ENCODE assay signal across 18 mouse cellular contexts in the genomic region with DNA sequence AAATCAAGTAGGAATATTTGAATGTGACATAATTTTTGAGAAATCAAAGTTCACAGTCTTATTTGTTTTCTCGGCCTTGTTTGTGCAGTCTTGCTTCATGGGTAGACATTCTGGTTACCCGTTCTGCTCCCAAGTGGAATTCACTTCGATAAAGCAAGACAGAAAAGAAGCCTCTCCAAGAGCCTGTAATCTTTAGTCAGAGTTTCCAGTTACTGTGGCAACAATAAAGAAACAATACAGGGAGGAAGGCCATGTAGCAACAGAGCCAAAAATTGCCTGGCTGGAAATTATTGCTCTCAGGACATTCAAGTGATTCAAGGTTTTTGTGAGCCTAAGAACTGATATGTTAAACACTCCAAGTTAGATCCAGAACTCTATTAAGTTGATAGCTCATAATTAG. TPM values are rescaled to one million over a fixed set of nuclear protein-coding genes. Genes with fewer than 3 reads are reported as not detected.
DNase-seq lines count a peak whose midpoint lies in the region; ATAC-seq and TF ChIP-seq lines count a peak whose summit lies in the region.
"Had no signal": no experiment of that assay in that cellular context is flagged by ENCODE, and none has a peak within 500 bp of the region (broad histone marks: within the 10 kb centered on the region; RNA-seq: fewer than 3 reads in every experiment).

No protein-coding gene starts in this region.

- WGBS in embryonic facial prominence, embryonic 14.5 days = 76% methylated on average over 3 of the region's 3 CpGs
- 92% methylated on average over 3 of the region's 3 CpGs for WGBS in embryonic facial prominence, embryonic 10.5 days
- WGBS in midbrain, postnatal 0 days = 70% methylated on average over 3 of the region's 3 CpGs
- WGBS in midbrain, embryonic 10.5 days = 92% methylated on average over 3 of the region's 3 CpGs
- WGBS in heart, embryonic 15.5 days = 42% methylated on average over 3 of the region's 3 CpGs
- 84% methylated on average over 3 of the region's 3 CpGs for WGBS in hindbrain, embryonic 13.5 days

- no peak overlapping the region for H3K9ac ChIP-seq in embryonic facial prominence, embryonic 14.5 days (ENCODE audit: low read depth, low read length)
- H3K9ac ChIP-seq in midbrain, postnatal 0 days (replicated peaks; ENCODE audit: low read length, poor library complexity, severe bottlenecking) = no peak overlapping the region
- no peak overlapping the region for H3K9ac ChIP-seq in heart, embryonic 15.5 days
- H3K9ac ChIP-seq in hindbrain, embryonic 13.5 days = no peak overlapping the region
- H3K9ac ChIP-seq: forebrain, embryonic 12.5 days; liver, embryonic 13.5 days; midbrain, embryonic 12.5 days; neural tube, embryonic 13.5 days; stomach, embryonic 15.5 days had no signal

- H3K4me3 ChIP-seq in embryonic facial prominence, embryonic 14.5 days (ENCODE audit: low read depth, low read length) = no peak overlapping the region
- no peak overlapping the region for H3K4me3 ChIP-seq in embryonic facial prominence, embryonic 10.5 days
- H3K4me3 ChIP-seq in midbrain, postnatal 0 days (ENCODE audit: low read depth, low read length) = no peak overlapping the region
- no peak overlapping the region for H3K4me3 ChIP-seq in midbrain, embryonic 10.5 days
- H3K4me3 ChIP-seq in heart, embryonic 15.5 days = no peak overlapping the region
- H3K4me3 ChIP-seq in hindbrain, embryonic 13.5 days = no peak overlapping the region
- H3K4me3 ChIP-seq: forebrain, embryonic 12.5 days; liver, embryonic 13.5 days; midbrain, embryonic 12.5 days; neural tube, embryonic 13.5 days; stomach, embryonic 15.5 days had no signal

- no peaks in the 10 kb centered on the region for H3K4me1 ChIP-seq in embryonic facial prominence, embryonic 14.5 days (ENCODE audit: control insufficient read depth, insufficient read depth, low read length)
- H3K4me1 ChIP-seq in embryonic facial prominence, embryonic 10.5 days = no peaks in the 10 kb centered on the region
- H3K4me1 ChIP-seq in midbrain, postnatal 0 days (ENCODE audit: insufficient read depth, low read length) = no peaks in the 10 kb centered on the region
- 0 out of 2 replicates have a peak, but pooled peaks cover under 1% of the 10 kb centered on the region for H3K4me1 ChIP-seq in midbrain, embryonic 10.5 days
- 0 out of 2 replicates have a peak, but pooled peaks cover 3% of the 10 kb centered on the region for H3K4me1 ChIP-seq in heart, embryonic 15.5 days (replicated peaks)
- H3K4me1 ChIP-seq in hindbrain, embryonic 13.5 days (replicated peaks) = 0 out of 2 replicates have a peak, but pooled peaks cover under 1% of the 10 kb centered on the region
- H3K4me1 ChIP-seq: forebrain, embryonic 12.5 days; midbrain, embryonic 12.5 days; neural tube, embryonic 13.5 days; stomach, embryonic 15.5 days had no signal

- peaks cover 23% of the 10 kb centered on the region; the same call in 1 of the 2 replicates for H3K36me3 ChIP-seq in embryonic facial prominence, embryonic 14.5 days (ENCODE audit: control insufficient read depth, insufficient read depth, low read length)
- peaks cover 76% of the 10 kb centered on the region for H3K36me3 ChIP-seq in embryonic facial prominence, embryonic 10.5 days (replicated peaks)
- H3K36me3 ChIP-seq in midbrain, postnatal 0 days (ENCODE audit: insufficient read depth, low read length) = 0 out of 2 replicates have a peak, but pooled peaks cover 3% of the 10 kb centered on the region
- peaks cover 64% of the 10 kb centered on the region for H3K36me3 ChIP-seq in midbrain, embryonic 10.5 days
- no peaks in the 10 kb centered on the region for H3K36me3 ChIP-seq in heart, embryonic 15.5 days
- H3K36me3 ChIP-seq in hindbrain, embryonic 13.5 days = peaks cover 18% of the 10 kb centered on the region
- H3K36me3 ChIP-seq: stomach, embryonic 15.5 days had no signal

- DNase-seq in embryonic facial prominence, embryonic 14.5 days (ENCODE audit: low spot score) = peak; percentile 61
- DNase-seq in embryonic facial prominence, embryonic 10.5 days (ENCODE audit: low spot score) = no peak
- peak; percentile 5 for DNase-seq in midbrain, postnatal 0 days (ENCODE audit: low spot score)
- DNase-seq in midbrain, embryonic 10.5 days (ENCODE audit: low spot score) = no peak
- DNase-seq in lung, postnatal 25 days (ENCODE audit: low spot score) = peak; percentile 63
- no peak for DNase-seq in cerebellum, postnatal 14 days
- DNase-seq: B cell, adult 2 months; cerebellum, adult 9-11 months; kidney, postnatal 25 days; liver, embryonic 13.5 days; right cerebral cortex, postnatal 25 days had no signal

- no peak for ATAC-seq in embryonic facial prominence, embryonic 14.5 days (ENCODE audit: low read depth)
- ATAC-seq in midbrain, postnatal 0 days (ENCODE audit: low FRiP score) = no peak
- ATAC-seq in heart, embryonic 15.5 days (replicated peaks; ENCODE audit: insufficient number of reproducible peaks, insufficient read depth, low FRiP score, low read depth) = no peak
- no peak for ATAC-seq in hindbrain, embryonic 13.5 days (ENCODE audit: low FRiP score)

- no peak overlapping the region for H3K4me2 ChIP-seq in embryonic facial prominence, embryonic 14.5 days (ENCODE audit: low read depth, low read length)
- no peak overlapping the region for H3K4me2 ChIP-seq in midbrain, postnatal 0 days (ENCODE audit: low read depth, low read length, poor library complexity, severe bottlenecking)
- no peak overlapping the region for H3K4me2 ChIP-seq in heart, embryonic 15.5 days
- no peak overlapping the region for H3K4me2 ChIP-seq in hindbrain, embryonic 13.5 days
- H3K4me2 ChIP-seq: forebrain, embryonic 12.5 days; liver, embryonic 13.5 days; midbrain, embryonic 12.5 days; neural tube, embryonic 13.5 days; stomach, embryonic 15.5 days had no signal

- no peaks in the 10 kb centered on the region for H3K9me3 ChIP-seq in embryonic facial prominence, embryonic 14.5 days (ENCODE audit: control insufficient read depth, low read length)
- H3K9me3 ChIP-seq in embryonic facial prominence, embryonic 10.5 days = no peaks in the 10 kb centered on the region
- no peaks in the 10 kb centered on the region for H3K9me3 ChIP-seq in midbrain, postnatal 0 days (ENCODE audit: low read length)
- H3K9me3 ChIP-seq in midbrain, embryonic 10.5 days (replicated peaks) = no peaks in the 10 kb centered on the region
- no peaks in the 10 kb centered on the region for H3K9me3 ChIP-seq in heart, embryonic 15.5 days (replicated peaks)
- no peaks in the 10 kb centered on the region for H3K9me3 ChIP-seq in hindbrain, embryonic 13.5 days
- H3K9me3 ChIP-seq: forebrain, embryonic 12.5 days; liver, embryonic 13.5 days; midbrain, embryonic 12.5 days; neural tube, embryonic 13.5 days; stomach, embryonic 15.5 days had no signal

- no peaks in the 10 kb centered on the region for H3K27me3 ChIP-seq in embryonic facial prominence, embryonic 14.5 days (replicated peaks; ENCODE audit: control insufficient read depth, insufficient read depth, low read length)
- no peaks in the 10 kb centered on the region for H3K27me3 ChIP-seq in embryonic facial prominence, embryonic 10.5 days (replicated peaks; ENCODE audit: low read depth, poor library complexity, severe bottlenecking)
- H3K27me3 ChIP-seq in midbrain, postnatal 0 days (ENCODE audit: insufficient read depth, low read length) = no peaks in the 10 kb centered on the region
- H3K27me3 ChIP-seq in midbrain, embryonic 10.5 days (ENCODE audit: low read depth, poor library complexity, severe bottlenecking) = no peaks in the 10 kb centered on the region
- H3K27me3 ChIP-seq in heart, embryonic 15.5 days = no peaks in the 10 kb centered on the region
- H3K27me3 ChIP-seq in hindbrain, embryonic 13.5 days = no peaks in the 10 kb centered on the region
- H3K27me3 ChIP-seq: forebrain, embryonic 12.5 days; liver, embryonic 13.5 days; neural tube, embryonic 13.5 days; stomach, embryonic 15.5 days had no signal

- TF ChIP-seq CTCF in midbrain, postnatal 0 days (IDR thresholded peaks at IDR 0.05) = no peak

- no peak overlapping the region for H3K27ac ChIP-seq in embryonic facial prominence, embryonic 14.5 days (replicated peaks; ENCODE audit: low read depth, low read length)
- no peak overlapping the region for H3K27ac ChIP-seq in embryonic facial prominence, embryonic 10.5 days (replicated peaks)
- no peak overlapping the region for H3K27ac ChIP-seq in midbrain, postnatal 0 days (ENCODE audit: low read depth, low read length)
- no peak overlapping the region for H3K27ac ChIP-seq in midbrain, embryonic 10.5 days (replicated peaks)
- peak overlapping the region; percentile 37; the same call in 1 of the 2 replicates for H3K27ac ChIP-seq in heart, embryonic 15.5 days
- no peak overlapping the region for H3K27ac ChIP-seq in hindbrain, embryonic 13.5 days
- H3K27ac ChIP-seq: forebrain, embryonic 12.5 days; liver, embryonic 13.5 days; midbrain, embryonic 12.5 days; neural tube, embryonic 13.5 days; stomach, embryonic 15.5 days had no signal

RNA-seq across cellular contexts. Expression of a gene that starts 29.6 kb away (rescaled TPM):
- 38.6 and 48.4 TPM in 2 replicates for polyA plus RNA-seq in embryonic facial prominence, embryonic 14.5 days (2014; fragmentation: Nextera tagmentation; extraction: Ambion mirVana)
- polyA plus RNA-seq in embryonic facial prominence, embryonic 10.5 days (2016; fragmentation: Nextera tagmentation; extraction: Ambion mirVana) = 63.3 and 63.4 TPM in 2 replicates
- total RNA-seq in midbrain, postnatal 0 days (2014; rRNA removed) = 20.7 and 21.7 TPM in 2 replicates
- polyA plus RNA-seq in midbrain, postnatal 0 days (2015; fragmentation: Nextera tagmentation; extraction: Ambion mirVana) = 57.5 and 58.4 TPM in 2 replicates
- 48.4 and 56.4 TPM in 2 replicates for polyA plus RNA-seq in midbrain, embryonic 10.5 days (2016; fragmentation: Nextera tagmentation; extraction: Ambion mirVana)
- 19.8 and 24.6 TPM in 2 replicates for polyA plus RNA-seq in heart, embryonic 15.5 days (2015; fragmentation: Nextera tagmentation; extraction: Ambion mirVana)
- polyA plus RNA-seq in hindbrain, embryonic 13.5 days (2015; fragmentation: Nextera tagmentation; extraction: Ambion mirVana) = 46.3 and 47.4 TPM in 2 replicates

RNA-seq across cellular contexts. Expression of a gene that starts 47.0 kb away (rescaled TPM):
- 9.0 and 11.0 TPM in 2 replicates for polyA plus RNA-seq in embryonic facial prominence, embryonic 14.5 days (2014; fragmentation: Nextera tagmentation; extraction: Ambion mirVana)
- polyA plus RNA-seq in embryonic facial prominence, embryonic 10.5 days (2016; fragmentation: Nextera tagmentation; extraction: Ambion mirVana) = 9.2 and 10.4 TPM in 2 replicates
- total RNA-seq in midbrain, postnatal 0 days (2014; rRNA removed) = 6.8 and 12.2 TPM in 2 replicates
- 3.5 and 3.7 TPM in 2 replicates for polyA plus RNA-seq in midbrain, postnatal 0 days (2015; fragmentation: Nextera tagmentation; extraction: Ambion mirVana)
- 12.8 and 15.7 TPM in 2 replicates for polyA plus RNA-seq in midbrain, embryonic 10.5 days (2016; fragmentation: Nextera tagmentation; extraction: Ambion mirVana)
- 1.6 and 3.1 TPM in 2 replicates for polyA plus RNA-seq in heart, embryonic 15.5 days (2015; fragmentation: Nextera tagmentation; extraction: Ambion mirVana)
- 6.8 and 7.9 TPM in 2 replicates for polyA plus RNA-seq in hindbrain, embryonic 13.5 days (2015; fragmentation: Nextera tagmentation; extraction: Ambion mirVana)
- total RNA-seq: MEL had no signal

RNA-seq across cellular contexts. Expression of a gene that starts 53.7 kb away (rescaled TPM):
- polyA plus RNA-seq in embryonic facial prominence, embryonic 14.5 days (2014; fragmentation: Nextera tagmentation; extraction: Ambion mirVana) = 9.1 and 9.8 TPM in 2 replicates
- 9.6 and 10.1 TPM in 2 replicates for polyA plus RNA-seq in embryonic facial prominence, embryonic 10.5 days (2016; fragmentation: Nextera tagmentation; extraction: Ambion mirVana)
- total RNA-seq in midbrain, postnatal 0 days (2014; rRNA removed) = 45.5 and 46.5 TPM in 2 replicates
- polyA plus RNA-seq in midbrain, postnatal 0 days (2015; fragmentation: Nextera tagmentation; extraction: Ambion mirVana) = 20.2 and 22.6 TPM in 2 replicates
- polyA plus RNA-seq in midbrain, embryonic 10.5 days (2016; fragmentation: Nextera tagmentation; extraction: Ambion mirVana) = 9.7 and 11.9 TPM in 2 replicates
- 5.5 and 8.3 TPM in 2 replicates for polyA plus RNA-seq in heart, embryonic 15.5 days (2015; fragmentation: Nextera tagmentation; extraction: Ambion mirVana)
- 19.5 and 21.5 TPM in 2 replicates for polyA plus RNA-seq in hindbrain, embryonic 13.5 days (2015; fragmentation: Nextera tagmentation; extraction: Ambion mirVana)

RNA-seq across cellular contexts. Expression of a gene that starts 54.6 kb away (rescaled TPM):
- 74.0 and 77.1 TPM in 2 replicates for polyA plus RNA-seq in embryonic facial prominence, embryonic 14.5 days (2014; fragmentation: Nextera tagmentation; extraction: Ambion mirVana)
- 111 and 113 TPM in 2 replicates for polyA plus RNA-seq in embryonic facial prominence, embryonic 10.5 days (2016; fragmentation: Nextera tagmentation; extraction: Ambion mirVana)
- 25.5 and 50.0 TPM in 2 replicates for total RNA-seq in midbrain, postnatal 0 days (2014; rRNA removed)
- polyA plus RNA-seq in midbrain, postnatal 0 days (2015; fragmentation: Nextera tagmentation; extraction: Ambion mirVana) = 36.6 and 36.8 TPM in 2 replicates
- 97.8 and 101 TPM in 2 replicates for polyA plus RNA-seq in midbrain, embryonic 10.5 days (2016; fragmentation: Nextera tagmentation; extraction: Ambion mirVana)
- polyA plus RNA-seq in heart, embryonic 15.5 days (2015; fragmentation: Nextera tagmentation; extraction: Ambion mirVana) = 82.5 and 92.9 TPM in 2 replicates
- 69.7 and 70.2 TPM in 2 replicates for polyA plus RNA-seq in hindbrain, embryonic 13.5 days (2015; fragmentation: Nextera tagmentation; extraction: Ambion mirVana)

Comparison
In these comparisons a context has a peak if more than half of its experiments do, and no peak if none do; other contexts are left out.
1. DNase-seq: peak in embryonic facial prominence, embryonic 14.5 days (single experiment), midbrain, postnatal 0 days (single experiment) and lung, postnatal 25 days (single experiment); none in embryonic facial prominence, embryonic 10.5 days (single experiment), midbrain, embryonic 10.5 days (single experiment) and cerebellum, postnatal 14 days (0 of 2).